Mouse (Mus musculus) midbrain, embryonic 12.5 days (tissue): ENCODE measurements around the gene Ank3. TPM values are rescaled to one million over a fixed set of nuclear protein-coding genes. Genes with fewer than 3 reads are reported as not detected.

Experiments
- ATAC-seq: fragments of 200-750 bp; cut with Nextera tagmentation; 2 replicates; pipeline ENCODE4 v1.8.0; 2017; ENCODE audit warnings: low read depth, moderate TSS enrichment, moderate library complexity; ENCODE audit not compliant: low FRiP score
- H3K27ac ChIP-seq: fragments of 300-500 bp; sonication (generic); replicated peaks from 2 replicates; pipeline ENCODE4 v1.5.1; 2016; ENCODE audit warnings: mild to moderate bottlenecking
- H3K27me3 ChIP-seq: fragments of 300-500 bp; sonication (generic); 2 replicates; pipeline ENCODE4 v1.6.1; 2016; ENCODE audit warnings: mild to moderate bottlenecking
- H3K36me3 ChIP-seq: fragments of 300-500 bp; sonication (generic); 2 replicates; pipeline ENCODE4 v1.6.1; 2016
- H3K4me1 ChIP-seq: fragments of 300-500 bp; sonication (generic); 2 replicates; pipeline ENCODE4 v1.6.1; 2016
- H3K4me2 ChIP-seq: fragments of 300-500 bp; sonication (generic); replicated peaks from 2 replicates; pipeline ENCODE4 v1.6.1; 2016; ENCODE audit warnings: mild to moderate bottlenecking, moderate library complexity
- H3K4me3 ChIP-seq: fragments of 300-500 bp; sonication (generic); 2 replicates; pipeline ENCODE4 v1.5.1; 2016; ENCODE audit warnings: mild to moderate bottlenecking
- H3K9ac ChIP-seq: fragments of 300-500 bp; sonication (generic); replicated peaks from 2 replicates; pipeline ENCODE4 v1.6.1; 2016; ENCODE audit warnings: mild to moderate bottlenecking, moderate library complexity
- H3K9me3 ChIP-seq: fragments of 300-500 bp; sonication (generic); 2 replicates; pipeline ENCODE4 v1.6.1; 2016; ENCODE audit warnings: mild to moderate bottlenecking
- WGBS: fragments of 180-500 bp; shearing (Covaris S2); methylation state at CpG from one replicate; pipeline ENCODE4 v1.1.7; 2016; 5-methylcytosine and 5-hydroxymethylcytosine counted together
- polyA plus RNA-seq: library from polyadenylated mRNA; unstranded; fragments of >200 nt; fragmentation: Nextera tagmentation; extraction: Ambion mirVana; gene quantifications from 2 replicates; pipeline ENCODE4 v1.2.1, GENCODE M21; 2016

The Ank3 gene
- polyA plus RNA-seq, 1 experiment from 2014 or later = 86.9 TPM

DNA sequence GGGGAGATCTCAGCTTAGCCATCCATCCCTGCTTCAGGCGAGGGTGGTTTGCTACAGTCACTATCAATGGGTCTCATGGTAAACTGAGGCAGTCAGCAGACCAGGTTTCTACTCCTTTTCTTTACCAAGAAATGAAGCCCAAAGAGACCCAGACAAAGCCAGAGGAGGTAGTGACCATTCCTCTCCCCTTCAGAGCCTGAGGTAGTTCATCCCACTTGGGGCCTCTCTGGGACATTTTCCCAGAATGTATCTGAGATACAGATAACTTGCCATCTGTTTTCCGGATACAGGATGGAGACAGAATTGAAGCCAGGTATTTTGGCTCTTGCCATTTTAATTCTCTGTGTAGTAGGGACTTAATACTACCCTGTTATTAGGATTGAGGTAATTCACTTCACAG lies 620.1 kb downstream of the Ank3 start:
- H3K4me2 ChIP-seq = no peak overlapping the region
- H3K27me3 ChIP-seq = no peaks in the 10 kb centered on the region
- H3K4me3 ChIP-seq = no peak overlapping the region
- 0 out of 2 replicates have a peak, but pooled peaks cover 4% of the 10 kb centered on the region for H3K9me3 ChIP-seq
- WGBS = 95% methylated on average over 2 of the region's 2 CpGs
- no peak overlapping the region for H3K9ac ChIP-seq
- H3K36me3 ChIP-seq = peaks cover 55% of the 10 kb centered on the region
- no peak overlapping the region for H3K27ac ChIP-seq
- H3K4me1 ChIP-seq = no peaks in the 10 kb centered on the region
- ATAC-seq = no peak

DNA sequence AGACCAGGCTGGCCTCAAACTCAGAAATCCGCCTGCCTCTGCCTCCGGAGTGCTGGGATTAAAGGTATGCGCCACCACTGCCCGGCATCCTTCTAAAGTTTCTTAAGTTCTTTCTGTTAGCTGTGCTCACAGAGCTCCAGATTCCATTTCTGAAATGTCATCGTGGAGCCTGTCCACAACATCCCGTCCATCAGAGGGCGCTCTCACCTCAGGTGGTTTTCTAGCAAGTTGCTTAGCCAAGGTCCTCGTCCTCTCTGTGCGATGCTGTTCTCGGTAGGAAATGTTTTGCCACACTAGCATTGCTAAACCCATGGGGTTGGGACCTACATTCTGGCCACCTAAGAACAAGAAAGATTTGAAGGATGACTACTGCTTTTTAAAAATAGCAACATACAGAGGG lies 623.1 kb downstream of the Ank3 start:
- ATAC-seq = no peak
- Histone ChIP-seq H3K27me3 (no peaks in the 10 kb centered on the region), H3K27ac (no peak overlapping the region), H3K4me2 (no peak overlapping the region), H3K4me3 (no peak overlapping the region), H3K9me3 (0 out of 2 replicates have a peak, but pooled peaks cover 4% of the 10 kb centered on the region), H3K4me1 (no peaks in the 10 kb centered on the region), H3K9ac (no peak overlapping the region), H3K36me3 (peaks cover 37% of the 10 kb centered on the region)
- 86% methylated on average over 10 of the region's 10 CpGs for WGBS

GRCm38 (mm10) chr10:70022596-70022995 lies 624.0 kb downstream of the Ank3 start:
- WGBS = 82% methylated on average over 5 of the region's 5 CpGs
- Histone ChIP-seq H3K27me3 (no peaks in the 10 kb centered on the region), H3K36me3 (peaks cover 34% of the 10 kb centered on the region), H3K4me2 (no peak overlapping the region), H3K9me3 (0 out of 2 replicates have a peak, but pooled peaks cover 4% of the 10 kb centered on the region), H3K4me3 (no peak overlapping the region), H3K27ac (no peak overlapping the region), H3K9ac (no peak overlapping the region), H3K4me1 (no peaks in the 10 kb centered on the region)
- no peak for ATAC-seq

DNA sequence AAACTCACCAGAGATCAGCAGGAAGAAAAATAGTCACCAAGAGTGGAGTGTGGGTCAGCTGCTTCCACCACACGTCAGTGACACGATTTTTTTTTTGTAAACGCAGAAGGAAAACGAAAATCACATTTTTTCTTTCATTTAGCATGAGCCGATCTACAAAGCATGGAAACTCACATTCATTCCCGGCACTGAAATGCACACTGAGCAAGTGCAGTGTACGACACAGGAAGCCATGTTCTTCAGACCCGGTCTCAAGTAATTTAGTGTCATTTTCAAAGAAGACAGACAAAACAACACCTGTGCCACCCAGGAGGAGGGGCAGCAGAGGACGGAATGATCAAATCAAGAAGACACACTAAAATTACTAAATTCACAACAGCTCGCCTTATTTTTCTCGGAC lies 625.3 kb downstream of the Ank3 start:
- WGBS = 86% methylated on average over 11 of the region's 11 CpGs
- no peak for ATAC-seq

GRCm38 (mm10) chr10:70031942-70032341 lies 633.4 kb downstream of the Ank3 start:
- Histone ChIP-seq H3K9ac (no peak overlapping the region), H3K4me1 (no peaks in the 10 kb centered on the region), H3K27ac (no peak overlapping the region), H3K27me3 (no peaks in the 10 kb centered on the region), H3K4me2 (no peak overlapping the region), H3K9me3 (no peaks in the 10 kb centered on the region), H3K4me3 (no peak overlapping the region), H3K36me3 (no peaks in the 10 kb centered on the region)
- WGBS = 94% methylated on average over 8 of the region's 8 CpGs
- no peak for ATAC-seq

More for the DNA sequence above, 625.3 kb downstream of the Ank3 start:
- H3K9ac ChIP-seq = no peak overlapping the region
- H3K27ac ChIP-seq = no peak overlapping the region
- H3K4me1 ChIP-seq = no peaks in the 10 kb centered on the region
- H3K27me3 ChIP-seq = no peaks in the 10 kb centered on the region
- 0 out of 2 replicates have a peak, but pooled peaks cover 4% of the 10 kb centered on the region for H3K9me3 ChIP-seq
- peaks cover 30% of the 10 kb centered on the region for H3K36me3 ChIP-seq
- no peak overlapping the region for H3K4me3 ChIP-seq
- no peak overlapping the region for H3K4me2 ChIP-seq

GRCm38 (mm10) chr10:70032982-70033381 lies 634.4 kb downstream of the Ank3 start:
- H3K9me3 ChIP-seq = no peaks in the 10 kb centered on the region
- no peak overlapping the region for H3K9ac ChIP-seq
- H3K4me3 ChIP-seq = no peak overlapping the region
- H3K36me3 ChIP-seq = no peaks in the 10 kb centered on the region
- WGBS = 92% methylated on average over 9 of the region's 9 CpGs
- no peaks in the 10 kb centered on the region for H3K27me3 ChIP-seq
- no peak for ATAC-seq
- H3K27ac ChIP-seq = no peak overlapping the region
- no peaks in the 10 kb centered on the region for H3K4me1 ChIP-seq
- H3K4me2 ChIP-seq = no peak overlapping the region

- H3K9me3 ChIP-seq = no peaks in the 10 kb centered on the region
- no peak overlapping the region for H3K9ac ChIP-seq
- no peaks in the 10 kb centered on the region for H3K4me1 ChIP-seq
- H3K27me3 ChIP-seq = no peaks in the 10 kb centered on the region
- WGBS = 76% methylated on average over 3 of the region's 3 CpGs
- H3K4me3 ChIP-seq = no peak overlapping the region
- H3K36me3 ChIP-seq = no peaks in the 10 kb centered on the region
- no peak overlapping the region for H3K4me2 ChIP-seq
- H3K27ac ChIP-seq = no peak overlapping the region
- no peak for ATAC-seq
These were observed 635.3 kb downstream of the Ank3 start for GRCm38 (mm10) chr10:70033856-70034255.

DNA sequence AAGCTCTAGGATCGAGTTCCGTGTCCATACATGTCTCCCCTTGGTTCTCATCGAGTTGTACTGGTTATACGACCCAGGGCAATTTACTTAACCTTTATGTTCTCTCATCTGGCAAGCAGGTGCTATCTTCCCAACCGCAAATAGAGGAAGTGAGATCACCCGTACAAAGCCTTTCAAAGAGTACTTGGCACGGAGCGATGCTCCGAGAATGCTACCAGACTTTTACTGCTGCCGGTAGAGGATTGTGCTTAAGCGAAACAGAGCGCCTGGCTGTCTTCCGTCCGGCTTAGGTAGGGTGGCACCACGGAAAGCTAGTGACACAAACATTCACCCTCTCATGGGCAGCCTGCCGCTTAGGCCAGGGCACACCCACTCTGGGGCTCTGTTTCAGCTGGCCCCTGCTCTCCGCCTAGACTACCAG lies 641.3 kb downstream of the Ank3 start:
- Histone ChIP-seq H3K9me3 (no peaks in the 10 kb centered on the region), H3K27me3 (no peaks in the 10 kb centered on the region), H3K9ac (no peak overlapping the region), H3K36me3 (no peaks in the 10 kb centered on the region), H3K4me3 (no peak overlapping the region), H3K4me1 (no peaks in the 10 kb centered on the region), H3K27ac (no peak overlapping the region), H3K4me2 (no peak overlapping the region)
- ATAC-seq = no peak
- 91% methylated on average over 17 of the region's 17 CpGs for WGBS

GRCm38 (mm10) chr10:70041562-70041961 lies 643.0 kb downstream of the Ank3 start:
- Histone ChIP-seq H3K4me2 (no peak overlapping the region), H3K9me3 (no peaks in the 10 kb centered on the region), H3K4me1 (no peaks in the 10 kb centered on the region), H3K27ac (no peak overlapping the region), H3K9ac (no peak overlapping the region), H3K4me3 (no peak overlapping the region), H3K27me3 (no peaks in the 10 kb centered on the region), H3K36me3 (no peaks in the 10 kb centered on the region)
- ATAC-seq = no peak

DNA sequence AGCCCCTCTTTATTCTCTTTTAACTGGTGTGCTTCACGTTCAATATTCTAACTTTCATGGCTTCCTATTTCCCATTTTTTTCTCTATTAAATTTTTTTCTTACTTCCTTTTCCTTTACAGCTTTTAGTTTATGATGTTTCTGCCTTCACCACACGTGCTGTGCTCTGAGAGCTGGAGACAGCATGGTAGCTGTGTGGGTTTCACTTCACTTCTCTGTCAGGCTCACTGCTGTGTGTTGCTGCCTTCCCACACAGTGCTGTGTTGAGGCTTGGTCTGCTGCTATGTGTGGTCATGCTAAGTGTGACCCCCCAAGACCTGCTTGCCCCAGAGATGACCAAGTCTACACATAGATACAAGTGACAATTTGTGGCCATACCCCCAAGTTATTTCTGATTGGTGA lies 647.1 kb downstream of the Ank3 start:
- Histone ChIP-seq H3K4me1 (no peaks in the 10 kb centered on the region), H3K9ac (no peak overlapping the region), H3K27me3 (no peaks in the 10 kb centered on the region), H3K4me3 (no peak overlapping the region), H3K4me2 (no peak overlapping the region), H3K36me3 (no peaks in the 10 kb centered on the region), H3K27ac (no peak overlapping the region), H3K9me3 (no peaks in the 10 kb centered on the region)
- 77% methylated on average over 2 of the region's 2 CpGs for WGBS
- ATAC-seq = no peak

DNA sequence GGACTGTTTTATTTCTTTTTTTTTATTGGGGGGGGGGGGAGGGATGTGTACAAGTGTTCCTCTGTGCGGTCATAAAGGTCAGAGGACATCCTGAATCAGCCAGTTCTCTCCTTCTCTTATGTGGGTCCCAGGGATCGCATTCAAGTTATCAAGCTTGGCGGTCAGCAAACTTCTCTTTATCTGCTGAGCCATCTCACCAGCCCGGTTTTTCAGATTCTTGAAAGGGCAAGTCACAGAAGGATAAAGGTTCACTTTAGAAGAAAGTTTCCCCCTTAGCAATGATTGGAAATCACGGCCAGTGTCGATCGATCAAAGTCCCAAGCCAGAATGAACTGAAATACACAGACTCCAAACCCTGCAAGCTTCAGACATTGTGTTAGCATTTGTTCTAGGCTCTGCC lies 651.2 kb downstream of the Ank3 start:
- Histone ChIP-seq H3K4me2 (no peak overlapping the region), H3K9me3 (peaks cover 2% of the 10 kb centered on the region), H3K9ac (no peak overlapping the region), H3K4me3 (no peak overlapping the region), H3K27me3 (no peaks in the 10 kb centered on the region), H3K27ac (no peak overlapping the region), H3K36me3 (no peaks in the 10 kb centered on the region), H3K4me1 (no peaks in the 10 kb centered on the region)
- 89% methylated on average over 7 of the region's 7 CpGs for WGBS
- no peak for ATAC-seq

- Histone ChIP-seq H3K9me3 (peaks cover 2% of the 10 kb centered on the region), H3K36me3 (no peaks in the 10 kb centered on the region), H3K27me3 (no peaks in the 10 kb centered on the region), H3K4me2 (no peak overlapping the region), H3K4me3 (no peak overlapping the region), H3K27ac (no peak overlapping the region), H3K9ac (no peak overlapping the region), H3K4me1 (no peaks in the 10 kb centered on the region)
- ATAC-seq = no peak
- 93% methylated on average over 2 of the region's 2 CpGs for WGBS
These were observed 656.7 kb downstream of the Ank3 start for GRCm38 (mm10) chr10:70055291-70055690.

GRCm38 (mm10) chr10:70057064-70057463 lies 658.5 kb downstream of the Ank3 start:
- 88% methylated on average over 3 of the region's 3 CpGs for WGBS

More at GRCm38 (mm10) chr10:70057064-70057463, 658.5 kb downstream of the Ank3 start:
- H3K4me3 ChIP-seq = no peak overlapping the region
- no peak overlapping the region for H3K4me2 ChIP-seq
- H3K27me3 ChIP-seq = no peaks in the 10 kb centered on the region
- H3K9ac ChIP-seq = no peak overlapping the region
- peaks cover 2% of the 10 kb centered on the region for H3K9me3 ChIP-seq
- ATAC-seq = no peak
- no peak overlapping the region for H3K27ac ChIP-seq
- H3K36me3 ChIP-seq = no peaks in the 10 kb centered on the region
- no peaks in the 10 kb centered on the region for H3K4me1 ChIP-seq
